Mouse (Mus musculus): ENCODE measurements at regions not wholly inside any gene's neighbourhood (a gene's known extent, or its start where the extent isn't known, plus 50 kb on each side); places are given as distances from the start of the nearest gene placed in this dataset.

DNA sequence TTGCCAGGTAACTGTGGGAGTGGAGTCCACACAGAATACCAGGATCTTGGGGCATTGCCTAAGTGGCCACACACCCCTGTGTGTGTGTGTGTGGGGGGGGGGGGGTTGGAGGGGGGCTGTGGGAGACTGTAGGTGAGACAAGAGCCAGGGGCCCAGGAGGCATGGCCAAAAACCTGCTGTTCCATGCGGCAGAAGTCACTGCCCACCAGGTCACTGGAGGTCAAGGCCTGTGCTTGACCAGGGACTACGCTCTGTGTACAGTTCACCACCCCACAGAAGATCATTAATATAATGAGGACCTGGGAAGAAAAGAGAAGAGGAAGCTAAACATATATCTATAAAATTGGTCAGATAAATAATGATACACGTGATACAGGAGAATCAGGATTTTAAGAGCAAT lies 889.5 kb downstream of the Ankrd7 start:
- DNase-seq = no peak

DNA sequence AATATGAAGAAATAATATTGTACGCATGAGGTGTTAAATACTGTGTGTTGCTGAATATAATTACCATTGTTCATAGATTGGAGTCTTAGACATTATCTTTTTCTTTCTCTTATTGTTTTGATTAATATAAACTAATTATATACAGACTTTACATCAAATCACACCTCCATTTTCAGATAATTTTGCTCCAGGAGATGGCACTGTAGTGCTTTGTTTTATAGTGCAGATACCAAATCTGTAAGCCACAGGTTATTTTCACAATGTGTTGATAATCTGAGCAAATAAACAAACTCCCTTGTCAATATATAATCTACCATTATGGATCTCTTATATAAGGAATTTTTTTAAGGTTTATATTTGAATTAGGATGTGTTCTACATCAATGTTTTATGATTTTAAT lies 899.3 kb downstream of the Ankrd7 start:
- DNase-seq = peak in 1 of 2 experiments; percentile 23
